Mouse (Mus musculus) ES-Bruce4 (cell line): Measurements from ENCODE around the gene Ergic1.

ENCODE experiments used
- CTCF ChIP-seq: IDR thresholded peaks from one replicate; pipeline ENCODE4 v1.8.1; 2011; ENCODE audit warnings: low read depth, low read length
- EP300 ChIP-seq: IDR thresholded peaks from 2 replicates; pipeline ENCODE4 v1.6.1; 2011; ENCODE audit warnings: low read depth, low read length; ENCODE audit not compliant: insufficient read depth
- POLR2A ChIP-seq: IDR thresholded peaks from one replicate; pipeline ENCODE4 v1.8.1; 2011; ENCODE audit warnings: low read length; ENCODE audit not compliant: insufficient read depth

GRCm38 (mm10) chr17:26671268-26671667, 110.0 kb downstream of the Ergic1 start:
- TF ChIP-seq POLR2A, result no peak
- no peak for TF ChIP-seq EP300
- TF ChIP-seq CTCF, result no peak
